Mouse (Mus musculus): Measurements from ENCODE around the gene Myl6b. TPM values are rescaled to one million over a fixed set of nuclear protein-coding genes. Genes with fewer than 3 reads are reported as not detected.

Gene Myl6b
- polyA plus RNA-seq, 1 experiment from 2014 or later = 3.0 TPM

DNA sequence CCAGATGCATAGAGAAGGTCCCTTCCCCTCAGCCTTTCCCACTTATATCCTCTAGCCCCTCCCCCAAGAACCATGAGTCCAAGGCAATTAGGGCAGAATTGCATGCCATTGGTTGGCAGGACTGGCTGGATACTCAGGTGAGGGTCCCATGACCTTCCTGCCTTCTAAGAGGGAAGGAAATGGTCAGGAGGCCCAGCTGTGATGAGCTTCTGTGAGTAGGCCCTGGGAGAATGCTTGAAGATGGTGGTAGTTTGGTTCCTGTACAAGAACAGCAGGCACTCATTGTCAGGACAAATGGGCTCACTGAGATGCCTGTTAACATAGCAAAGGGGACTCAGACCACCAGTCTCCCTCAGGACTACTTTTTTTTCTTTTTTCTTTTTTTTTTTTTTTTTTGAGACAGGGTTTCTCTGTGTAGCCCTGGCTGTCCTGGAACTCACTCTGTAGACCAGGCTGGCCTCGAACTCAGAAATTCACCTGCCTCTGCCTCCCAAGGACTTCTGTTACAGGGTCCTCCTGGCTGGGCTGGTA, 39.9 kb upstream of the Myl6b start:
- H3K4me2 ChIP-seq (ENCODE audit: low read depth, low read length, severe bottlenecking) = no peak overlapping the region
- ATAC-seq (replicated peaks; ENCODE audit: low FRiP score) (no peak), DNase-seq (ENCODE audit: low spot score) (no peak)
- H3K9ac ChIP-seq (ENCODE audit: low read length) = no peak overlapping the region
- H3K27me3 ChIP-seq (ENCODE audit: control insufficient read depth, insufficient read depth, low read length) = no peaks in the 10 kb centered on the region
- no peaks in the 10 kb centered on the region for H3K4me1 ChIP-seq (replicated peaks; ENCODE audit: control insufficient read depth, insufficient read depth, low read length)
- WGBS = 90% methylated on average over 1 of the region's 1 CpGs
- H3K4me3 ChIP-seq (ENCODE audit: low read depth, low read length) = no peak overlapping the region
- no peak overlapping the region for H3K27ac ChIP-seq (ENCODE audit: low read depth, low read length)
- H3K9me3 ChIP-seq (ENCODE audit: control insufficient read depth, low read length) = no peaks in the 10 kb centered on the region
- peaks cover under 1% of the 10 kb centered on the region; the same call in 1 of the 2 replicates for H3K36me3 ChIP-seq (ENCODE audit: control insufficient read depth, insufficient read depth, low read length)

DNA sequence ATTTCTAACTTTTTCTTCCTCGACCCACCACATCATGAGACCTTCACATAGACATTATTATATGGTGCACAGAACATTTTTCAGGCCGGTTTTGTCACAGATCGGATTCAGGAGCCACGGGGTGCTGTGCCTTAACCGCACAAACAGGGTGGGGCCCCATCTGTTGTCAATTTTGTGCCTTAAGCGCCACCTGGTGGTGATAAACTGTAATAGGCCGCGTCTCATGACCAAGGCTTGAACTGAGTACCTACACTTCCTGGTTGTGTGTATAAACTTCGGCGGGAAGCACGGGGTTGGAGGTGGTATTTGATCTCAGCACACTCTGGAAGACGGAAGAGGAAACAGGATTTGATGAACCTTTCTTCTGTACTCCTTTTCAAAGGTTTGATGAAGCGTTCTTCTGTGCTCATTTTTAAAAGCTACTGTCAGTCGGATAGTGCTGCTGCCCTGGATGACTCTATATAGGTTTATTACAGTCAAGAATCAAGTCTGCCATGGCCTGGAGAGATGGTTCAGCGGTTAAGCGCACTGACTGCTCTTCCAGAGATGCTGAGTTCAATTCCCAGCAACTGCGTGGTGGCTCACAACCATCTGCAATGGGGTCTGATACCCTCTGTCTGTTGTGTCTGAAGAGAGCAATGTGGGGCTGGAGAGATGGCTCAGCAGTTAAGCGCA, 37.9 kb upstream of the Myl6b start:
- peak overlapping the region; percentile 40; the same call in 1 of the 2 replicates for H3K4me2 ChIP-seq (ENCODE audit: low read depth, low read length, severe bottlenecking)
- no peak overlapping the region for H3K4me3 ChIP-seq (ENCODE audit: low read depth, low read length)
- ATAC-seq (replicated peaks; ENCODE audit: low FRiP score) (peak; percentile 90), DNase-seq (ENCODE audit: low spot score) (peak; percentile 90)
- H3K4me1 ChIP-seq (replicated peaks; ENCODE audit: control insufficient read depth, insufficient read depth, low read length) = no peaks in the 10 kb centered on the region
- no peaks in the 10 kb centered on the region for H3K36me3 ChIP-seq (ENCODE audit: control insufficient read depth, insufficient read depth, low read length)
- no peaks in the 10 kb centered on the region for H3K9me3 ChIP-seq (ENCODE audit: control insufficient read depth, low read length)
- no peak overlapping the region; the same call in 1 of the 2 replicates for H3K9ac ChIP-seq (ENCODE audit: low read length)
- H3K27ac ChIP-seq (ENCODE audit: low read depth, low read length) = no peak overlapping the region
- 16% methylated on average over 18 of the region's 18 CpGs for WGBS
- H3K27me3 ChIP-seq (ENCODE audit: control insufficient read depth, insufficient read depth, low read length) = no peaks in the 10 kb centered on the region

DNA sequence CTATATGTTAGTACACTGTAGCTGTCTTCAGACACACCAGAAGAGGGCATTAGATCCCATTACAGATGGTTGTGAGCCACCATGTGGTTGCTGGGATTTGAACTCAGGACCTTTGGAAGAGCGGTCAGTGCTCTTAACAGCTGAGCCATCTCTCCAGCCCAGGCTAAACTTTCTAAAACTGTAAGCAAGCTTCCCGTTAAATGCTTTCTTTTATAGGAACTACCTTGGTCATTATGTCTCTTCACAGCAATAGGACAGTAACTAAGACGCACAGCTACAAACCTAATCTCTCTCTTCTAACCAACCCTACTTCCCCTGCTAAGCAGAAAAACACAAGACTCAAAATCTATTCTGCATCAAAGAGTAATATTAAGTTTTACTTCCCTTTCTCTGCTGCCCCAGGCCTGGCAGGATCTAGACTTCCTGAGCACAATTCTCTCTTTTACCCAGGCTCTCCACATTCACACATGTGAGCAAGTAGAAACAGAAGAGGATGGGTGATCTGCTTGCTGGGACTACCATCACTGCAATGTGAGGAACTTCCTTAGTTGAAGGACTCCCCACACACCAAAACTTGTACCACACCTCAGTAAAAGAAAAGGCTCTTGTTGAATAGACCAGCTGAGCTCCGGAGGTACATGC, 37.3 kb upstream of the Myl6b start:
- no peak overlapping the region; the same call in 1 of the 2 replicates for H3K9ac ChIP-seq (ENCODE audit: low read length)
- no peak overlapping the region for H3K27ac ChIP-seq (ENCODE audit: low read depth, low read length)

DNA sequence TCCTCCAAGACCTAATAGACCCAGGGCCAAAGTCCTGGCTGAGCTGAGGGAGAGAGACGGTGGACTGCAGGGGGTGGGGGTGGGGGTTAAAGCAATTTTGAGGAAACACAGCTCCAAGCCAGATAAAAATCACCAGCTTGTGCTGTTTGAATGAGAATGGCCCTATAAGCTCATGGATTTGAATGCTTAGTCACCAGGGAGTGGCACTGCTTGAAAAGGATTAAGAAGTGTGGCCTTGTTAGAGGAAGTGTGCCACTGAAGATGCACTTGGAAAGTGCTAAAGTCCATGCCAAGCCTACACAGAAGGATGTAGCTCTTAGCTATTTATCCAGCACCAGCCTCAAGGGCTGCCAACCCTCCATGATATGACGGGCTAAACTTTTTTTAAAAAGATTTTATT, 36.7 kb upstream of the Myl6b start:
- no peaks in the 10 kb centered on the region for H3K36me3 ChIP-seq (ENCODE audit: control insufficient read depth, insufficient read depth, low read length)
- H3K27ac ChIP-seq (ENCODE audit: low read depth, low read length) = no peak overlapping the region
- 86% methylated on average over 2 of the region's 2 CpGs for WGBS

More for the DNA sequence above, 37.3 kb upstream of the Myl6b start:
- no peak for DNase-seq (ENCODE audit: low spot score)
- Histone ChIP-seq H3K4me1 (replicated peaks; ENCODE audit: control insufficient read depth, insufficient read depth, low read length) (no peaks in the 10 kb centered on the region), H3K9me3 (ENCODE audit: control insufficient read depth, low read length) (no peaks in the 10 kb centered on the region), H3K4me2 (ENCODE audit: low read depth, low read length, severe bottlenecking) (peak overlapping the region; percentile 40; the same call in 1 of the 2 replicates), H3K27me3 (ENCODE audit: control insufficient read depth, insufficient read depth, low read length) (no peaks in the 10 kb centered on the region), H3K4me3 (ENCODE audit: low read depth, low read length) (no peak overlapping the region), H3K36me3 (ENCODE audit: control insufficient read depth, insufficient read depth, low read length) (no peaks in the 10 kb centered on the region)
- 71% methylated on average over 4 of the region's 4 CpGs for WGBS
- no peak; the same call in 1 of the 2 replicates for ATAC-seq (replicated peaks; ENCODE audit: low FRiP score)

DNA sequence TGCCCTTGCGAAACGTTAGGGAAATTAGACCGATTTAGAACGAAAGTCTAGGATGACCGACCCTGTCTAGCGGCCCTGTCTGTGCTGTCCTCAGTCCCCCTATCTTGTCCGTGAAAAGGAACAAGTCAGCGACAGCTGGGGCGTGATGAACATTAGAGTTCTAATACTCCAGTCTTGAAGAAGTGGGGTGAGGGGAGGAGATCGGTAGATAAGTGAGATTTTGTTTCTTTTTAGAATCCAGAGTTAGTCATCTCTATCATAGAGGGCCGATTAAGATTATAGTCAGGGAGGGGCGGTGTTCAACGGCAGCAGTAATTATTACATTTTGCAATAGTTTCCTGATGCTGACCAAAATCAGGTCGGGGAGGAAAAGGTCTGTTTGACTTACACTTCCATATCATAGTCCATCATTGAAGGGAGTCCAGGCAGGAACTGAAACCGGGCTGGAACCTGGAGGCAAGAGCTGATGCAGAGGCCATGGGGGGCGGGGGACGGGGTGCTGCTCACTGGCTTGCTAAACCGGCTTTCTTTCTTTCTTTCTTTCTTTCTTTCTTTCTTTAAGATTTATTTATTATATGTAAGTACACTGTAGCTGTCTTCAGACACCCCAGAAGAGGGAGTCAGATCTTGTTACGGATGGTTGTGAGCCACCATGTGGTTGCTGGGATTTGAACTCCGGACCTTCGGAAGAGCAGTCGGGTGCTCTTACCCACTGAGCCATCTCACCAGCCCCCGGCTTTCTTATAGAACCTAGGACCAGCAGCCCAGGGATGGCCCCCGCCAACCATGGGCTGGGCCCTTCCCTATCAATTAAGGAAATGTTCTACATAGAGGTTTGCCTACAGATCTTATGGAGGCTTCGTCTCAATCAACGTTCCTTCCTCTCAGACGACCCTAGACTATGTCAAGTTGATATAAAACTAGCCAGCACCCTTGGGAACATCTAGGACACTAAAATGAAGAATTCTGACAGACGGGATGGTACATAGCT, 28.2 kb upstream of the Myl6b start:
- H3K4me3 ChIP-seq (ENCODE audit: low read depth, low read length) = peak overlapping the region; percentile 64
- no peaks in the 10 kb centered on the region for H3K36me3 ChIP-seq (ENCODE audit: control insufficient read depth, insufficient read depth, low read length)
- WGBS = 32% methylated on average over 28 of the region's 28 CpGs
- DNase-seq (ENCODE audit: low spot score) (no peak), ATAC-seq (replicated peaks; ENCODE audit: low FRiP score) (no peak)
- H3K27me3 ChIP-seq (ENCODE audit: control insufficient read depth, insufficient read depth, low read length) = peaks cover 22% of the 10 kb centered on the region
- H3K4me2 ChIP-seq (ENCODE audit: low read depth, low read length, severe bottlenecking) = peak overlapping the region; percentile 99
- peak overlapping the region; percentile 65; the same call in 1 of the 2 replicates for H3K9ac ChIP-seq (ENCODE audit: low read length)
- peaks cover 4% of the 10 kb centered on the region; the same call in 1 of the 2 replicates for H3K4me1 ChIP-seq (replicated peaks; ENCODE audit: control insufficient read depth, insufficient read depth, low read length)
- H3K27ac ChIP-seq (ENCODE audit: low read depth, low read length) = no peak overlapping the region
- H3K9me3 ChIP-seq (ENCODE audit: control insufficient read depth, low read length) = no peaks in the 10 kb centered on the region

More for the DNA sequence above, 36.7 kb upstream of the Myl6b start:
- Histone ChIP-seq H3K4me1 (replicated peaks; ENCODE audit: control insufficient read depth, insufficient read depth, low read length) (no peaks in the 10 kb centered on the region), H3K9me3 (ENCODE audit: control insufficient read depth, low read length) (no peaks in the 10 kb centered on the region), H3K27me3 (ENCODE audit: control insufficient read depth, insufficient read depth, low read length) (no peaks in the 10 kb centered on the region), H3K9ac (ENCODE audit: low read length) (no peak overlapping the region), H3K4me3 (ENCODE audit: low read depth, low read length) (no peak overlapping the region), H3K4me2 (ENCODE audit: low read depth, low read length, severe bottlenecking) (no peak overlapping the region)
- DNase-seq (ENCODE audit: low spot score) = no peak
- no peak for ATAC-seq (replicated peaks; ENCODE audit: low FRiP score)

DNA sequence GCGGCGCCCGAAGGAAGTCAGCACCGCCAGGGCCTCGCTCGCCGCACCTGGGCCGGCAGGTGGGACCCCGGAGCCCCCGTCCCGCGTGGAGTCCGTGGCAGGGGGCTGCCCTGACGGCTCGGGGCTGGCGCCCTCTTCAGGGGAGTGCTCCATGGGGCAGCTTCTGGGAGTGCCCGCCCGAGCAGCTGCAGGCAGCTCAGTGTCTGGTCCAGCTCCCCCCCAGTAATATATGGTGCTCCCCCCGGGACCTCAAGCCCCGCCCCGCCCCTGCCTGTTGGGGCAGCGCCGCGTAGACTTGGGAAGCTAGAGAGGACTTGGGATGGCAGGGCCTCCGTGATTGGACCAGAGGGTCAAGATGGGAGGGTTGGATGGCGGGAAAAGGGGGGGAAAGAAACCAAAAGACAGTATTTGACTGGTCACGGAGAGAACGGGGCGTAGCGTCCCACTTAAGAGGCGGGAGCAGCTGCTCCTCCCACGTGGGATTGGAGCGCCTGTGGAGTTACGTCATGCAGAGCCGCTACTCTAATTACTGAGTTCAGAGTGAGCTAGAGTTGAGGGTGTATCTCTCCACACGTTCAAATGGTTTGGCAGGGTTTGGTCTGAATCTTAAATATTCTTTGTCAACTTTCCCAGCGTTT, 27.3 kb upstream of the Myl6b start, which contains the start of gene Esyt1:
Gene Esyt1 (minus strand): TSS at position 201 of the 638 bp plus-strand sequence.
- Histone ChIP-seq H3K27me3 (ENCODE audit: control insufficient read depth, insufficient read depth, low read length) (peaks cover 22% of the 10 kb centered on the region), H3K4me2 (ENCODE audit: low read depth, low read length, severe bottlenecking) (peak within 1 kb of the TSS; percentile 99), H3K9me3 (ENCODE audit: control insufficient read depth, low read length) (no peaks in the 10 kb centered on the region), H3K9ac (ENCODE audit: low read length) (peak within 1 kb of the TSS; percentile 65), H3K36me3 (ENCODE audit: control insufficient read depth, insufficient read depth, low read length) (no peaks in the 10 kb centered on the region), H3K4me3 (ENCODE audit: low read depth, low read length) (peak within 1 kb of the TSS; percentile 64), H3K27ac (ENCODE audit: low read depth, low read length) (peak within 1 kb of the TSS; percentile 41; the same call in 1 of the 2 replicates), H3K4me1 (replicated peaks; ENCODE audit: control insufficient read depth, insufficient read depth, low read length) (peaks cover 4% of the 10 kb centered on the region; the same call in 1 of the 2 replicates)
- under 1% methylated on average over 37 of the region's 37 CpGs for WGBS
- ATAC-seq (replicated peaks; ENCODE audit: low FRiP score) (peak; percentile 96), DNase-seq (ENCODE audit: low spot score) (peak; percentile 93)

DNA sequence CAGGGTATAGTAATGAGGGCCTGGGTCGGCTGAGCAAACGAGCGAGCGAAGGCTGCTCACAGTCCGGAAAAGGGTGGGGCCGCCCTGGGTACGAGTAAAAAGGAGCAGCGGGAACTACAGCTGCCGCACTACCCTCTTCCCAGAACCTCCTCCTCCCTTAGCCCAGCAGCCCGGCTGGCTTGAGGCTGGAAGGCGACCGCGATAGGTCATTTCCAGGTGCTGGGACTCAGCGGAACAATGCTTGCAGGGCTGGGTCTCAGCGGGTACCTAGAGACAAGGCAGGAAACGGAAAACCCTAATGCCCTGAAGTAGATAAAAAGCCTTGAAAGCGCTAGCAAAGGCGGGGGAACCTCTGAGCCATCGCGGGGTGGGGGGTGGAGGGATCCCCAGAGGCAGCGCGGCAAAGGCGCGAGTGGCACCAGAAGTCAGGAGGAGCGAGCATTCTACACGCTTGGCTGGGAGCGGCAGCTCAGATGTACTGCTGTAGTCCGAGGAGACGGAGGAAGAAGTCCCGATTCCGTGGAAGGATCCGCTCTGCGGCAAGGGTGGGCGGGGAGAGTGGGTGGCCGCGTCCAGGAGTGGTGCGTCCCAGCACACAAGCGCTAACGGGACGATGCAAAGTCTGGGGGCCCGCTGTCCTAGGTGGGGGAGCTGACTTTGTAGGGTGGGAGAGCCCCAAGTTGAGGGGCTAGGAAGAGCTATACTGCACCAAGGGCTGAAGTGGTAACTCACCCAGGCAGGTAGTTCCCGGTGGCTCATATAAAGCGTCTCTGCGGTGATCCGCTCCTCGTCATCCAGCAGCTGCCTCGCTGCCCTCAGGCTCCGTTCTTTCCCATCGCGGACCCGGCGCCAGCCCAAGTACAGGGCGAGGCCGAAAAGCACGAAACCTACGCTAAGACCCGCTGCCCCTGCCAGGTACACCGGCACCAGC, 26.5 kb upstream of the Myl6b start:
- peak; percentile 57 for ATAC-seq (replicated peaks; ENCODE audit: low FRiP score)
- H3K27ac ChIP-seq (ENCODE audit: low read depth, low read length) = peak overlapping the region; percentile 41; the same call in 1 of the 2 replicates
- H3K4me3 ChIP-seq (ENCODE audit: low read depth, low read length) = peak overlapping the region; percentile 64
- no peaks in the 10 kb centered on the region for H3K36me3 ChIP-seq (ENCODE audit: control insufficient read depth, insufficient read depth, low read length)
- H3K9ac ChIP-seq (ENCODE audit: low read length) = peak overlapping the region; percentile 65
- under 1% methylated on average over 58 of the region's 58 CpGs for WGBS
- H3K9me3 ChIP-seq (ENCODE audit: control insufficient read depth, low read length) = no peaks in the 10 kb centered on the region
- peak; percentile 82 for DNase-seq (ENCODE audit: low spot score)
- H3K4me1 ChIP-seq (replicated peaks; ENCODE audit: control insufficient read depth, insufficient read depth, low read length) = peaks cover 4% of the 10 kb centered on the region; the same call in 1 of the 2 replicates
- peaks cover 22% of the 10 kb centered on the region for H3K27me3 ChIP-seq (ENCODE audit: control insufficient read depth, insufficient read depth, low read length)
- H3K4me2 ChIP-seq (ENCODE audit: low read depth, low read length, severe bottlenecking) = peak overlapping the region; percentile 99
